In the genomic region with DNA sequence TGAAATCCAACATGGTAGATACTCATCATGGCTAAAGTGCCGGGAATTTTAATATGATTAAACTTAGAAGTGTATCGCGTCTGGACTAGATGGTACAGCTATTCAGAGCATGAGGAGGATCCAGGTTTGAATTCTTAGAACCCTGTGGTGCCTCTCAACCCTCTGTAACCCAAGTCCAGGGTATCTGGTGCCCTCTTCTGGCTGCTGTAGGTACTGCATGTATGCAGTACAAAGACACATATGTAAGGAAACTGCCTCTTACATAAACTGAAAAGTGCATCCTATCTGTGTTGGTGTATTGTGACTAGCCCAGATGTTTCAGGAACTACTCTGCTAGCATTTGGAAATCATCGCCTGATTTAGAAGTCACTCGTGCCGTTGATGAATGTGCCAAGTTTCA, we compare ENCODE assay signal across 9 mouse cellular contexts.
DNase-seq lines count a peak whose midpoint lies in the region; ATAC-seq and TF ChIP-seq lines count a peak whose summit lies in the region.
"Had no signal": no experiment of that assay in that cellular context is flagged by ENCODE, and none has a peak within 500 bp of the region (broad histone marks: within the 10 kb centered on the region; RNA-seq: fewer than 3 reads in every experiment).

No protein-coding gene starts in this region.

- 37% methylated on average over 6 of the region's 6 CpGs for WGBS in forebrain, postnatal 0 days
- 20% methylated on average over 6 of the region's 6 CpGs for WGBS in liver, embryonic 14.5 days (ENCODE audit: insufficient replicate concordance)
- WGBS in spleen, adult 2 months = 33% methylated on average over 6 of the region's 6 CpGs

- no peak overlapping the region for H3K4me2 ChIP-seq in forebrain, postnatal 0 days (ENCODE audit: low read depth)
- H3K4me2 ChIP-seq in liver, embryonic 14.5 days (ENCODE audit: low read depth) = no peak overlapping the region
- H3K4me2 ChIP-seq: limb, embryonic 12.5 days had no signal

- no peak for ATAC-seq in forebrain, postnatal 0 days
- ATAC-seq in liver, embryonic 14.5 days (ENCODE audit: insufficient read depth) = no peak

- TF ChIP-seq CTCF in gastrocnemius, adult 2 months (IDR thresholded peaks at IDR 0.05) = peak; percentile 88
- TF ChIP-seq CTCF in forebrain, postnatal 0 days (IDR thresholded peaks at IDR 0.05; ENCODE audit: low read depth) = peak; percentile 90
- TF ChIP-seq CTCF in liver, embryonic 14.5 days (IDR thresholded peaks at IDR 0.05; ENCODE audit: low read depth) = peak; percentile 88
- peak; percentile 60; the same call in 1 of the 2 replicates for TF ChIP-seq CTCF in spleen, adult 2 months (IDR thresholded peaks at IDR 0.05; ENCODE audit: extremely low read depth, insufficient read depth, insufficient read length, insufficient replicate concordance)

- H3K9me3 ChIP-seq in forebrain, postnatal 0 days (ENCODE audit: low read length) = no peaks in the 10 kb centered on the region
- no peaks in the 10 kb centered on the region for H3K9me3 ChIP-seq in liver, embryonic 14.5 days (ENCODE audit: control insufficient read depth, low read length)
- H3K9me3 ChIP-seq: limb, embryonic 12.5 days had no signal

- H3K27ac ChIP-seq in gastrocnemius, adult 2 months = peak overlapping the region; percentile 94
- no peak overlapping the region for H3K27ac ChIP-seq in forebrain, postnatal 0 days (ENCODE audit: low read depth, low read length)
- no peak overlapping the region for H3K27ac ChIP-seq in liver, embryonic 14.5 days
- H3K27ac ChIP-seq in spleen, adult 2 months (ENCODE audit: insufficient read depth, low read length) = no peak overlapping the region
- H3K27ac ChIP-seq: limb, embryonic 12.5 days had no signal

- H3K4me1 ChIP-seq in forebrain, postnatal 0 days (ENCODE audit: insufficient read depth) = peaks cover 19% of the 10 kb centered on the region; the same call in 1 of the 2 replicates
- H3K4me1 ChIP-seq in liver, embryonic 14.5 days (replicated peaks; ENCODE audit: control insufficient read depth in 2 of 2, insufficient read depth in 2 of 2, low read length in 1 of 2) = no peaks in the 10 kb centered on the region
- no peaks in the 10 kb centered on the region for H3K4me1 ChIP-seq in spleen, adult 2 months (ENCODE audit: control insufficient read depth, insufficient read depth, insufficient read length)

- no peak overlapping the region for H3K9ac ChIP-seq in forebrain, postnatal 0 days
- H3K9ac ChIP-seq in liver, embryonic 14.5 days (replicated peaks) = no peak overlapping the region
- H3K9ac ChIP-seq: limb, embryonic 12.5 days had no signal

- H3K4me3 ChIP-seq in gastrocnemius, adult 2 months = no peak overlapping the region
- H3K4me3 ChIP-seq in forebrain, postnatal 0 days (ENCODE audit: low read depth, low read length) = no peak overlapping the region
- no peak overlapping the region for H3K4me3 ChIP-seq in liver, embryonic 14.5 days (ENCODE audit: insufficient read depth in 1 of 2, low read depth in 2 of 2, low read length in 2 of 2)
- no peak overlapping the region for H3K4me3 ChIP-seq in spleen, adult 2 months (ENCODE audit: extremely low read depth, insufficient read depth, insufficient read length)
- H3K4me3 ChIP-seq: limb, embryonic 12.5 days had no signal

- no peak for TF ChIP-seq POLR2A in spleen, adult 2 months (IDR thresholded peaks at IDR 0.05; ENCODE audit: low read depth, low read length)

- H3K27me3 ChIP-seq in forebrain, postnatal 0 days (ENCODE audit: insufficient read depth, low read length) = no peaks in the 10 kb centered on the region
- no peaks in the 10 kb centered on the region; the same call in 1 of the 2 replicates for H3K27me3 ChIP-seq in liver, embryonic 14.5 days (ENCODE audit: control insufficient read depth, insufficient read depth, low read length)
- no peaks in the 10 kb centered on the region for H3K27me3 ChIP-seq in spleen, adult 2 months (ENCODE audit: control insufficient read depth, insufficient read depth, low read length)

- no peak for TF ChIP-seq EP300 in liver, embryonic 14.5 days (IDR thresholded peaks at IDR 0.05; ENCODE audit: low read depth)

- peak; percentile 64 for DNase-seq in gastrocnemius, adult 2 months
- no peak for DNase-seq in gastrocnemius, postnatal 25 days
- DNase-seq in spleen, adult 18-20 months = peak; percentile 24 to 68
- DNase-seq in spleen, adult 12 weeks (ENCODE audit: low spot score) = no peak
- DNase-seq in cerebellum, adult 11-12 months = peak; percentile 43
- peak; percentile 78 for DNase-seq in forebrain, postnatal 0 days
- peak; percentile 16 to 24 (median 18) for DNase-seq in liver, embryonic 14.5 days (ENCODE audit: low read depth in 3 of 3, low spot score in 3 of 3)
- peak; percentile 45 to 61 for DNase-seq in spleen, adult 2 months (ENCODE audit: low read depth in 1 of 2, low spot score in 2 of 2)

- intact Hi-C loops in gastrocnemius, adult 2 months (cut with DNase I) = loop anchor here (2.0 to 10.0 kb wide), 5 partner anchors 45 to 465 kb away; partner anchors contain the start of genes 9030612E09Rik, Pdss2 and Sobp

- no peaks in the 10 kb centered on the region for H3K36me3 ChIP-seq in forebrain, postnatal 0 days (ENCODE audit: insufficient read depth)
- H3K36me3 ChIP-seq in liver, embryonic 14.5 days (replicated peaks; ENCODE audit: control insufficient read depth, insufficient read depth, low read depth) = no peaks in the 10 kb centered on the region
- H3K36me3 ChIP-seq in spleen, adult 2 months (ENCODE audit: control insufficient read depth, insufficient read depth, low read length) = no peaks in the 10 kb centered on the region
- H3K36me3 ChIP-seq: limb, embryonic 12.5 days had no signal

Comparison
In these comparisons a context has a peak if more than half of its experiments do, and no peak if none do; other contexts are left out.
1. DNase-seq: peak in gastrocnemius, adult 2 months (single experiment), spleen, adult 18-20 months (2 of 2), cerebellum, adult 11-12 months (single experiment), forebrain, postnatal 0 days (single experiment), liver, embryonic 14.5 days (3 of 3) and spleen, adult 2 months (2 of 2); none in gastrocnemius, postnatal 25 days (single experiment) and spleen, adult 12 weeks (single experiment).
2. Peak in every context shown above with its lines, with median percentiles within 50 percentile points of each other: CTCF ChIP-seq.